Mouse (Mus musculus) heart, postnatal 25 days (tissue): ENCODE measurements around the gene Tnfsf10. TPM values are rescaled to one million over a fixed set of nuclear protein-coding genes. Genes with fewer than 3 reads are reported as not detected.
"Not testable (repeated sequence)": the region's sequence is repeated elsewhere in the genome, so short reads cannot be mapped to it uniquely, and the experiment has no call there.

Experiments used
- DNase-seq: peaks from one replicate; pipeline ENCODE4 v3.0.0; 2022; ENCODE audit warnings: low spot score
- intact Hi-C: fragments of 180-260 bp; cut with DNase I; formaldehyde crosslinking; loops from one replicate; pipeline ENCODE4 v1.15.1; 2025
- total RNA-seq, 2 experiments: library from RNA; stranded (reverse); gene quantifications; 2 replicates each; pipeline ENCODE4 v1.2.3; 2021

Tnfsf10 gene
- 10 to 100 TPM in 1 of 2 experiments, 1 to 10 TPM in 1; 9.7 to 12.7 TPM for total RNA-seq

GRCm38 (mm10) chr3:27316559-27317287 is at the start of gene Tnfsf10:
TSS of gene Tnfsf10 (plus strand) at chr3:27317028.
- DNase-seq, result peak; percentile 35
- intact Hi-C loops, result no loop called here

GRCm38 (mm10) chr3:27267327-27267726 is 49.5 kb upstream of the Tnfsf10 start:
- intact Hi-C loops, result no loop called here
- no peak for DNase-seq

GRCm38 (mm10) chr3:27267887-27268286 is 48.9 kb upstream of the Tnfsf10 start:
- DNase-seq, result no peak
- intact Hi-C loops, result loop anchor here (2.0 kb wide), 1 partner anchor 77 kb away; no protein-coding TSS in a partner anchor

- intact Hi-C loops, result loop anchor here (2.0 kb wide), 1 partner anchor 76 kb away; no protein-coding TSS in a partner anchor
- no peak for DNase-seq
These were observed 47.7 kb upstream of the Tnfsf10 start for GRCm38 (mm10) chr3:27269151-27269550.

- intact Hi-C loops, result no loop called here
- DNase-seq, result peak; percentile 53
These were observed 46.5 kb upstream of the Tnfsf10 start for GRCm38 (mm10) chr3:27270160-27270962.

GRCm38 (mm10) chr3:27272926-27273745 is 43.7 kb upstream of the Tnfsf10 start:
- no peak for DNase-seq
- intact Hi-C loops, result no loop called here

GRCm38 (mm10) chr3:27279286-27279925 is 37.4 kb upstream of the Tnfsf10 start:
- intact Hi-C loops, DNase-seq: not testable (repeated sequence)

GRCm38 (mm10) chr3:27280280-27280749 is 36.5 kb upstream of the Tnfsf10 start:
- intact Hi-C loops, result no loop called here
- DNase-seq, result peak; percentile 47

- intact Hi-C loops, result no loop called here
- no peak for DNase-seq
These were observed 33.6 kb upstream of the Tnfsf10 start for GRCm38 (mm10) chr3:27283071-27283713.

- no peak for DNase-seq
- intact Hi-C loops, result no loop called here
These were observed 33.0 kb upstream of the Tnfsf10 start for GRCm38 (mm10) chr3:27283796-27284195.

- intact Hi-C loops, result no loop called here
- no peak for DNase-seq
These were observed 32.6 kb upstream of the Tnfsf10 start for GRCm38 (mm10) chr3:27284227-27284626.

GRCm38 (mm10) chr3:27285072-27285471 is 31.8 kb upstream of the Tnfsf10 start:
- intact Hi-C loops, result loop anchor here (5.0 kb wide), 1 partner anchor 37 kb away; no protein-coding TSS in a partner anchor
- no peak for DNase-seq

GRCm38 (mm10) chr3:27288301-27288700 is 28.5 kb upstream of the Tnfsf10 start:
- DNase-seq, result no peak
- intact Hi-C loops, result loop anchor here (5.0 kb wide), 1 partner anchor 34 kb away; no protein-coding TSS in a partner anchor

GRCm38 (mm10) chr3:27288909-27289308 is 27.9 kb upstream of the Tnfsf10 start:
- DNase-seq, result peak; percentile 16
- intact Hi-C loops, result loop anchor here (5.0 kb wide), 1 partner anchor 33 kb away; no protein-coding TSS in a partner anchor

GRCm38 (mm10) chr3:27290285-27290684 is 26.5 kb upstream of the Tnfsf10 start:
- no peak for DNase-seq
- intact Hi-C loops, result no loop called here

GRCm38 (mm10) chr3:27290945-27291344 is 25.9 kb upstream of the Tnfsf10 start:
- intact Hi-C loops, DNase-seq: not testable (repeated sequence)

GRCm38 (mm10) chr3:27291411-27291810 is 25.4 kb upstream of the Tnfsf10 start:
- intact Hi-C loops, DNase-seq: not testable (repeated sequence)

- intact Hi-C loops, result no loop called here
- DNase-seq, result no peak
These were observed 23.0 kb upstream of the Tnfsf10 start for GRCm38 (mm10) chr3:27293645-27294385.
